ENCODE assay signal across 8 mouse cellular contexts in genomic region chr2:181365655-181366075, GRCm38 (mm10). TPM values are rescaled to one million over a fixed set of nuclear protein-coding genes. Genes with fewer than 3 reads are reported as not detected.
DNase-seq lines count a peak whose midpoint lies in the region; ATAC-seq and TF ChIP-seq lines count a peak whose summit lies in the region.

No protein-coding gene starts in this region.

- no peaks in the 10 kb centered on the region for H3K9me3 ChIP-seq in hindbrain, embryonic 14.5 days (ENCODE audit: control insufficient read depth, low read length)
- no peaks in the 10 kb centered on the region for H3K9me3 ChIP-seq in midbrain, embryonic 10.5 days (replicated peaks)

- peaks cover 35% of the 10 kb centered on the region for H3K36me3 ChIP-seq in hindbrain, embryonic 14.5 days (replicated peaks; ENCODE audit: control insufficient read depth, insufficient read depth)
- peaks cover 64% of the 10 kb centered on the region for H3K36me3 ChIP-seq in midbrain, embryonic 10.5 days

- no peak for TF ChIP-seq POLR2A in cerebellum, adult 2 months (IDR thresholded peaks at IDR 0.05; ENCODE audit: borderline replicate concordance, insufficient read depth, low read length)

- no peaks in the 10 kb centered on the region for H3K4me1 ChIP-seq in cerebellum, adult 2 months (ENCODE audit: control insufficient read depth, insufficient read depth, low read length)
- H3K4me1 ChIP-seq in hindbrain, embryonic 14.5 days (replicated peaks; ENCODE audit: control insufficient read depth, insufficient read depth, low read length): peaks cover 35% of the 10 kb centered on the region
- peaks cover 44% of the 10 kb centered on the region for H3K4me1 ChIP-seq in midbrain, embryonic 10.5 days

- peak overlapping the region; percentile 76 for H3K4me3 ChIP-seq in cerebellum, adult 2 months (replicated peaks; ENCODE audit: insufficient read depth, low read depth, low read length)
- peak overlapping the region; percentile 90 for H3K4me3 ChIP-seq in hindbrain, embryonic 14.5 days (replicated peaks; ENCODE audit: low read length)
- H3K4me3 ChIP-seq in midbrain, embryonic 10.5 days: peak overlapping the region; percentile 61

- peak overlapping the region; percentile 94 for H3K4me2 ChIP-seq in hindbrain, embryonic 14.5 days (replicated peaks)

- WGBS in cerebellum, adult 2 months: under 1% methylated on average over 20 of the region's 20 CpGs
- WGBS in hindbrain, embryonic 14.5 days: 0% methylated on average over 20 of the region's 20 CpGs
- under 1% methylated on average over 20 of the region's 20 CpGs for WGBS in midbrain, embryonic 10.5 days

- peak overlapping the region; percentile 61 for H3K27ac ChIP-seq in cerebellum, adult 2 months (ENCODE audit: insufficient read depth, low read length)
- H3K27ac ChIP-seq in hindbrain, embryonic 14.5 days: peak overlapping the region; percentile 91
- peak overlapping the region; percentile 94 for H3K27ac ChIP-seq in midbrain, embryonic 10.5 days (replicated peaks)

- H3K9ac ChIP-seq in hindbrain, embryonic 14.5 days: peak overlapping the region; percentile 94

- no peak for DNase-seq in cerebellum, adult 2 months
- DNase-seq in cerebellum, postnatal 14 days: no peak
- peak; percentile 13 to 21 for DNase-seq in spleen, postnatal 14 days (ENCODE audit: low spot score in 2 of 2)
- DNase-seq in spleen, adult 12 weeks (ENCODE audit: low spot score): no peak
- no peak for DNase-seq in hindbrain, embryonic 14.5 days (ENCODE audit: low spot score)
- DNase-seq in midbrain, embryonic 10.5 days (ENCODE audit: low spot score): peak; percentile 52
- peak; percentile 57 for DNase-seq in thymus, postnatal 4 days
- DNase-seq in adrenal gland, adult 2 months: no peak

- no peak for TF ChIP-seq CTCF in cerebellum, adult 2 months (IDR thresholded peaks at IDR 0.05; ENCODE audit: borderline replicate concordance, insufficient read depth, low read depth, low read length)

- ATAC-seq in hindbrain, embryonic 14.5 days (ENCODE audit: low FRiP score): peak; percentile 70

- H3K27me3 ChIP-seq in cerebellum, adult 2 months (ENCODE audit: control insufficient read depth, insufficient read depth, low read length): no peaks in the 10 kb centered on the region
- no peaks in the 10 kb centered on the region for H3K27me3 ChIP-seq in hindbrain, embryonic 14.5 days (ENCODE audit: control insufficient read depth, insufficient read depth, low read length)
- no peaks in the 10 kb centered on the region for H3K27me3 ChIP-seq in midbrain, embryonic 10.5 days (ENCODE audit: low read depth, poor library complexity, severe bottlenecking)

RNA-seq across cellular contexts. Expression of gene Arfrp1, which starts 0.5 kb away (rescaled TPM):
- polyA plus RNA-seq in cerebellum, adult 2 months (2012; rRNA removed): 75.6 and 77.7 TPM in 2 replicates
- polyA plus RNA-seq in hindbrain, embryonic 14.5 days (2014; fragmentation: Nextera tagmentation; extraction: Ambion mirVana): 62.3 and 63.3 TPM in 2 replicates
- 79.2 and 85.6 TPM in 2 replicates for polyA plus RNA-seq in midbrain, embryonic 10.5 days (2016; fragmentation: Nextera tagmentation; extraction: Ambion mirVana)
- total RNA-seq in adrenal gland, adult 2 months (2021): 10 to 100 TPM; 44.0 to 46.2 TPM
- 14.8 and 19.5 TPM in 2 replicates for polyA plus RNA-seq in adrenal gland, adult 2 months (2012; rRNA removed)

RNA-seq across cellular contexts. Expression of gene Zgpat, which starts 0.9 kb away (rescaled TPM):
- 102 and 106 TPM in 2 replicates for polyA plus RNA-seq in cerebellum, adult 2 months (2012; rRNA removed)
- 66.7 and 67.6 TPM in 2 replicates for polyA plus RNA-seq in hindbrain, embryonic 14.5 days (2014; fragmentation: Nextera tagmentation; extraction: Ambion mirVana)
- 45.0 and 50.5 TPM in 2 replicates for polyA plus RNA-seq in midbrain, embryonic 10.5 days (2016; fragmentation: Nextera tagmentation; extraction: Ambion mirVana)
- 10 to 100 TPM; 36.6 to 51.0 TPM for total RNA-seq in adrenal gland, adult 2 months (2021)
- polyA plus RNA-seq in adrenal gland, adult 2 months (2012; rRNA removed): 33.8 and 34.5 TPM in 2 replicates

RNA-seq across cellular contexts. Expression of gene Lime1, which starts 14.2 kb away (rescaled TPM):
- polyA plus RNA-seq in cerebellum, adult 2 months (2012; rRNA removed): 79.8 and 85.0 TPM in 2 replicates
- 39.7 and 47.4 TPM in 2 replicates for polyA plus RNA-seq in hindbrain, embryonic 14.5 days (2014; fragmentation: Nextera tagmentation; extraction: Ambion mirVana)
- 26.0 and 32.2 TPM in 2 replicates for polyA plus RNA-seq in midbrain, embryonic 10.5 days (2016; fragmentation: Nextera tagmentation; extraction: Ambion mirVana)
- total RNA-seq in adrenal gland, adult 2 months (2021): 10 to 100 TPM; 13.6 to 20.5 TPM
- polyA plus RNA-seq in adrenal gland, adult 2 months (2012; rRNA removed): 167 and 174 TPM in 2 replicates

RNA-seq across cellular contexts. Expression of gene Rtel1, which starts 46.1 kb away (rescaled TPM):
- polyA plus RNA-seq in cerebellum, adult 2 months (2012; rRNA removed): 88.5 and 103 TPM in 2 replicates
- polyA plus RNA-seq in hindbrain, embryonic 14.5 days (2014; fragmentation: Nextera tagmentation; extraction: Ambion mirVana): 39.9 and 40.8 TPM in 2 replicates
- polyA plus RNA-seq in midbrain, embryonic 10.5 days (2016; fragmentation: Nextera tagmentation; extraction: Ambion mirVana): 61.5 and 71.4 TPM in 2 replicates
- 10 to 100 TPM; 24.5 to 27.8 TPM for total RNA-seq in adrenal gland, adult 2 months (2021)
- 23.2 and 24.2 TPM in 2 replicates for polyA plus RNA-seq in adrenal gland, adult 2 months (2012; rRNA removed)

RNA-seq across cellular contexts. Expression of gene Stmn3, which starts 51.4 kb away (rescaled TPM):
- polyA plus RNA-seq in cerebellum, adult 2 months (2012; rRNA removed): 1,100 TPM in 2 replicates
- polyA plus RNA-seq in hindbrain, embryonic 14.5 days (2014; fragmentation: Nextera tagmentation; extraction: Ambion mirVana): 1,468 and 1,594 TPM in 2 replicates
- polyA plus RNA-seq in midbrain, embryonic 10.5 days (2016; fragmentation: Nextera tagmentation; extraction: Ambion mirVana): 133 and 240 TPM in 2 replicates
- total RNA-seq in adrenal gland, adult 2 months (2021): 10 to 100 TPM in 1 of 2 experiments, 1 to 10 TPM in 1; 9.6 to 19.8 TPM
- 8.8 and 17.3 TPM in 2 replicates for polyA plus RNA-seq in adrenal gland, adult 2 months (2012; rRNA removed)

Comparison
In these comparisons a context has a peak if more than half of its experiments do, and no peak if none do; other contexts are left out.
1. DNase-seq: peak in spleen, postnatal 14 days (2 of 2), midbrain, embryonic 10.5 days (single experiment) and thymus, postnatal 4 days (single experiment); none in cerebellum, adult 2 months (0 of 2), cerebellum, postnatal 14 days (0 of 2), spleen, adult 12 weeks (single experiment), hindbrain, embryonic 14.5 days (single experiment) and adrenal gland, adult 2 months (single experiment).
2. Peak in every context shown above with its lines, with median percentiles within 50 percentile points of each other: H3K27ac ChIP-seq and H3K4me3 ChIP-seq.